Mouse (Mus musculus) embryonic facial prominence, embryonic 10.5 days (tissue): ENCODE measurements around the gene Islr. TPM values are rescaled to one million over a fixed set of nuclear protein-coding genes. Genes with fewer than 3 reads are reported as not detected.

ENCODE experiments used
- DNase-seq: peaks from one replicate; pipeline ENCODE4 v3.0.0-alpha.2; 2017; ENCODE audit warnings: low spot score
- H3K27ac ChIP-seq: fragments of 300-500 bp; sonication (generic); replicated peaks from 2 replicates; pipeline ENCODE4 v1.5.1; 2016; ENCODE audit warnings: mild to moderate bottlenecking
- H3K27me3 ChIP-seq: fragments of 300-500 bp; sonication (generic); replicated peaks from 2 replicates; pipeline ENCODE4 v1.6.1; 2016; ENCODE audit warnings: low read depth, mild to moderate bottlenecking; ENCODE audit not compliant: poor library complexity, severe bottlenecking
- H3K36me3 ChIP-seq: fragments of 300-500 bp; sonication (generic); replicated peaks from 2 replicates; pipeline ENCODE4 v1.6.1; 2016; ENCODE audit warnings: mild to moderate bottlenecking, moderate library complexity
- H3K4me1 ChIP-seq: fragments of 300-500 bp; sonication (generic); 2 replicates; pipeline ENCODE4 v1.6.1; 2016
- H3K4me3 ChIP-seq: fragments of 300-500 bp; sonication (generic); 2 replicates; pipeline ENCODE4 v1.5.1; 2016; ENCODE audit warnings: mild to moderate bottlenecking, moderate library complexity
- H3K9me3 ChIP-seq: fragments of 300-500 bp; sonication (generic); 2 replicates; pipeline ENCODE4 v1.6.1; 2016; ENCODE audit warnings: mild to moderate bottlenecking
- WGBS: fragments of 180-500 bp; shearing (Covaris S2); methylation state at CpG from one replicate; pipeline ENCODE4 v1.1.7; 2016; 5-methylcytosine and 5-hydroxymethylcytosine counted together
- polyA plus RNA-seq: library from polyadenylated mRNA; unstranded; fragments of >200 nt; fragmentation: Nextera tagmentation; extraction: Ambion mirVana; gene quantifications from 2 replicates; pipeline ENCODE4 v1.2.1, GENCODE M21; 2016

Gene Islr
- polyA plus RNA-seq, 1 experiment from 2014 or later: 18.2 TPM

- peak overlapping the region; percentile 93 for H3K27ac ChIP-seq
- H3K36me3 ChIP-seq: no peaks in the 10 kb centered on the region
- peaks cover 98% of the 10 kb centered on the region for H3K4me1 ChIP-seq
- H3K27me3 ChIP-seq: peaks cover 48% of the 10 kb centered on the region
- H3K9me3 ChIP-seq: no peaks in the 10 kb centered on the region
- peak overlapping the region; percentile 53; the same call in 1 of the 2 replicates for H3K4me3 ChIP-seq
- WGBS: 45% methylated on average over 3 of the region's 3 CpGs
- DNase-seq: no peak
Observed at GRCm38 (mm10) chr9:58130909-58131308, 73.2 kb downstream of the Islr start.

DNA sequence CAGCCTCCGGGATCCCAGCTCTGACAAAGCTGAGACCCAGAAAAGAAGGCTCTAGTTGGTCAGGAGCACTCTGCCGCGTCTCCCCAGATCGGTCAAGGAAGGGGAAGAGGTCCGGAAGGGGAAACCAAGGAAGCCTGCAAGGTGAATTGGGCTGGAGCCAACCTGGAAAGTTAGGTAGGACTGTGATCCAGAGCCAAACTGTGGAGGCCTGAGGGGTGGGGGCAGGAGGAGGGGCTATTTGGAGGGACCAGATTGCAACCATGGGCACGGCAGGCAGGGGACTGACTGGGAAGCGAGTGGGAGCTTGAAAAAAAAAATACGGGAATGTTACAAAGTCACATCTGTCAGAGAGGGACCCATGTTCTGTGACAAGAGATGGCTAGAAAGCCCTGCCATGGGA is 74.6 kb downstream of the Islr start:
- peak overlapping the region; percentile 93 for H3K27ac ChIP-seq
- H3K9me3 ChIP-seq: no peaks in the 10 kb centered on the region
- WGBS: 13% methylated on average over 8 of the region's 8 CpGs
- peaks cover 98% of the 10 kb centered on the region for H3K4me1 ChIP-seq
- no peak for DNase-seq
- peaks cover 48% of the 10 kb centered on the region for H3K27me3 ChIP-seq
- peak overlapping the region; percentile 53 for H3K4me3 ChIP-seq
- H3K36me3 ChIP-seq: no peaks in the 10 kb centered on the region

DNA sequence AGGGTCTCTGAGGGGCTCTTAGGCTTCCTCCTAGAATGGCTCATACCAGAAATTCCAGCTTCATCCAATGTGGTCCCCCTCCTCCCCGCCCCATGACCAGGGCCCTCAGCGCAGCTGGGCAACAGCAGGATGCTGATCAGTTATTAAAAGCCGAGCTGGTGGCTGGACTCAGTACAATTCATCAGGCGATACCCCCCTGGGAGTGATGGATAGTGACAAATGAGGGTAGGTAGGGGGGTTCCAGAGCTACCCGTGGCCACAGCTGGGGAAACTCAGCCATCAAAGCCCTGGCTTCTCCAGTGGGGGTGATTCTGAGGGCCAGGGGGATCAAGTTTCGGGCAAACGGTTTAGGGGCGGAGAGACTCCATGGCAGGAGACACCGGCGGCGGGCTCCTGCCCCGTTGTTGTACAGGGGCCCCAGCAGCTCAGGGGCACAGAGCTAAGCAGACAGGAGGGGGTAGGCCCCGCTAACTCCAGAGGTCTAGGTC is 75.1 kb downstream of the Islr start:
- DNase-seq: peak; percentile 84
- H3K9me3 ChIP-seq: no peaks in the 10 kb centered on the region
- H3K36me3 ChIP-seq: no peaks in the 10 kb centered on the region
- peaks cover 50% of the 10 kb centered on the region for H3K27me3 ChIP-seq
- peaks cover 98% of the 10 kb centered on the region for H3K4me1 ChIP-seq
- WGBS: 2% methylated on average over 13 of the region's 13 CpGs
- peak overlapping the region; percentile 93 for H3K27ac ChIP-seq
- H3K4me3 ChIP-seq: peak overlapping the region; percentile 53

DNA sequence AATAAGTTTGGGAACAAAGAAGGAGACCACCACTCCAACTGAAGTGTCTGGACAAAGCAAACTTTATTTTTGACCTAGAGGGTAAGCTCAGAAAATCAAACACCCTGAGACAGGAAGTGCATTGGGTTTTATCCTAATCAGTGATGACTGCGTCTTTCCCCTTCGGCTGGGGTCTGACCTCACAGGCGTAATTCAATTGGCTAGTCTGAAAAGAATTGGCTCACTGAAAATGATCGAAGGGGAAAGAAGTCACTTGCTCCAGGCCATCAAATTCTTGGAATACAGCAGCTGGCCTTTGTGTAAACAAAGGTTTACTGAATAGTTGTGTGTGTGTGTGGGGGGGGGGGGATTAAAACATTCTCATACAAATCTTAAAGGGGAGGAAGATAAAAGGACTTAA is 78.3 kb downstream of the Islr start:
- H3K27me3 ChIP-seq: peaks cover 32% of the 10 kb centered on the region
- peaks cover 80% of the 10 kb centered on the region for H3K4me1 ChIP-seq
- 20% methylated on average over 4 of the region's 4 CpGs for WGBS

DNA sequence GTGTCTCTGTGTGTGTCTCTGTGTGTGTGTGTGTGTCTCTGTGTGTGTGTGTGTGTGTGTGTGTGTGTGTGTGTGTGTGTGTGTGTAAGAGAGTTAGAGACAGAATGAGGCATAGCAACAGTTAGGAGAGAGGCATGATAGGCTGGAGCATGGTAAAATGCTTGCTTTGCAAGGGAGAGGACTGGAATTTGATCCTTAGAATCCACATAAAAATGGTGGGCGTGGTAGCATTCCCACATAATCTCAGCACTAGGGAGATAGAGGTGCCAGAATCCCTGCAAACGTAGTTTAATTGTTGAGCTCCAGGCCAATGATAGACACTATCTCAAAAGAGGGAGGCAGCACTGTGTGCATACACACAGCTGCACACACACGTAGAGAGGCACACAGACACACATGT is 79.0 kb downstream of the Islr start:
- DNase-seq: no peak
- Histone ChIP-seq H3K4me3 (no peak overlapping the region), H3K27me3 (peaks cover 25% of the 10 kb centered on the region), H3K27ac (peak overlapping the region; percentile 81), H3K4me1 (peaks cover 73% of the 10 kb centered on the region), H3K36me3 (no peaks in the 10 kb centered on the region), H3K9me3 (no peaks in the 10 kb centered on the region)
- 46% methylated on average over 3 of the region's 3 CpGs for WGBS

More for the DNA sequence above, 78.3 kb downstream of the Islr start:
- Histone ChIP-seq H3K36me3 (no peaks in the 10 kb centered on the region), H3K27ac (peak overlapping the region; percentile 81), H3K4me3 (no peak overlapping the region), H3K9me3 (no peaks in the 10 kb centered on the region)
- peak; percentile 44 for DNase-seq

DNA sequence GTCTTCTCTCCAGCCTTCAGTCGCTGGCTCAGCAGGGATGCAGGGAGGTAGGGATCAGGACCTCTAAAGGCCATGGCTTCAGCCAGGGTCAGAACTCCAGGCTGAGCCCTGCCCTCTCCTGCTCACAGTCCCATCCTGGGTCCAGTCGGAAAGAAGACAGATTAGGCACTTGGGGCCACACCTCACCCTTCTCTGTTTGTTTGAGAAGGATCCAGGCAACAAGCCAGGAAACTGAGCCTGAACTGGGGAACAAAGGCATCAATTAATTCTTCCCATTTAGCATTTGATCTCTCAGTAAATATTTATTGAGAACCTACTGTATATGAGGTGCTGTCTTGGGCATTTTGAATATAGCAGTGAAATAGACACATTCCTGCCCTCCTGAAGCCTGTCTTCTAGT is 85.4 kb downstream of the Islr start, which contains the start of gene Ccdc33:
Ccdc33 (minus strand) TSS at position 153 of the 400 bp plus-strand sequence.
- Histone ChIP-seq H3K27me3 (peaks cover 32% of the 10 kb centered on the region), H3K4me3 (no peak within 1 kb of the TSS), H3K27ac (peak within 1 kb of the TSS; percentile 36; the same call in 1 of the 2 replicates), H3K4me1 (peaks cover 60% of the 10 kb centered on the region), H3K36me3 (no peaks in the 10 kb centered on the region), H3K9me3 (no peaks in the 10 kb centered on the region)
- 27% methylated on average over 2 of the region's 2 CpGs for WGBS
- no peak for DNase-seq

DNA sequence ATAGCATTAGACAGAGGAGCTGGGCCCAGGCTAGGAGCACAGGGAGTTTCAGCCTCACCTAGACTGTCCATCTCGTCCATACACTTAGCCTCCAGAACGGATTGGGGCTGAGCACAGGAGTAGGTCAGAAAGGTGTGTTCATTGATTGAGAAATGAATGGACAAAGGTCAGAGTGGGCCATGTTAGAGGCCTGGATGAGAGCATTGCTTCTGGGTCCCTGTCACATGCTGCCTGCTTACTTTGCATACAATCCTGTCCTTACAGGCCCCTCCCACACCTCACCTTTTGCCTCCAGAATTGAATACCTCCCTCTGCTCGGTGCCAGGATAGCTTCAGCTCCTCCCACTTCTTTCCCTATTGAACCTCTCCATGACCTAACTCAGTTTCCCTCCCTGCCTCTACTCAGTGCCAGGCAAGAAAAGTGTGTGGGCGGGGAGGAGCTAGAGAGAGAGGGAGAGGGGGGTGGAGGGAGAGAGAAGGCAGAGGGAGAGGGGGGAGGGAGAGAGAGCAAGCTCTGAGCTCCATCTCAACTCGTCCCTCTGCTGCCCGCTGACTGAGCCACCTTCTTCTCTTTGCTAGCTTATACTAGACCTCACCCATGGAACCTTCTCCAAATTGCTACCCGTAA is 88.0 kb downstream of the Islr start:
- no peak for DNase-seq
- WGBS: 26% methylated on average over 7 of the region's 7 CpGs
- Histone ChIP-seq H3K27me3 (peaks cover 43% of the 10 kb centered on the region), H3K9me3 (no peaks in the 10 kb centered on the region), H3K4me3 (no peak overlapping the region), H3K27ac (peak overlapping the region; percentile 91), H3K36me3 (no peaks in the 10 kb centered on the region), H3K4me1 (peaks cover 74% of the 10 kb centered on the region)

- H3K4me3 ChIP-seq: no peak overlapping the region
- WGBS: 18% methylated on average over 7 of the region's 7 CpGs
- H3K27ac ChIP-seq: peak overlapping the region; percentile 91
- peaks cover 50% of the 10 kb centered on the region for H3K27me3 ChIP-seq
- DNase-seq: peak; percentile 46
- H3K9me3 ChIP-seq: no peaks in the 10 kb centered on the region
- H3K36me3 ChIP-seq: no peaks in the 10 kb centered on the region
- peaks cover 82% of the 10 kb centered on the region for H3K4me1 ChIP-seq
Observed at GRCm38 (mm10) chr9:58115297-58115925, 88.7 kb downstream of the Islr start.

GRCm38 (mm10) chr9:58114019-58114418 is 90.1 kb downstream of the Islr start:
- Histone ChIP-seq H3K27me3 (peaks cover 59% of the 10 kb centered on the region), H3K4me3 (peak overlapping the region; percentile 44), H3K4me1 (peaks cover 87% of the 10 kb centered on the region)

DNA sequence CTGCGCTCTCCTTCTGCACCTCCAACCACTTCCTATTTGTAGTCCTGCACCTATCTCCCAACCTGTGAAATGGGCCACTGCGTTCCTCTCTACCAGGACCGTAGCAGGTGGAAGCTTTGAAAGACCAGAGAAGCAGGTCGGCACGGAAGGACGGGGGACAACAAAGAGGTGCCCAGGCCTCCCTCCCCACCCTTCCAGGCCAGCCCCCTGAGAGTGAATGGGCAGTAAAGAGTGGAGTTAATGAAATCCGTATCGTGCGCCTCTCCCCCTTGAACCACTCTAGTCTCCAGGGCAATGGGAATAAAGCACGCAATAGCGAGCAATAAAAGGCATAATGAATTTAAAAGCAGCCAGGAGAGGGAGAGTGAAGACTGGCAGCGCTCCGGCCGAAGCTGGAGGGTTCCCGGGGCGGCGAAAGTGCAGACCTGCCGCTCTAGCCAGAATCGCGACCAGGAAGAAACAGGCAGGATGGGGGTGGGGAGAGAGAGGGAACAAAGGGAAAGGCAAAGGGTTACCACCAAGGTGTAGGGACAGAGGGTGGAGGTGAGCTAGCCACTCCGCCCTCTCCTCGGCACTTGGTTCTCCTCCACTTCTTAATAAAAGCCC is 90.7 kb downstream of the Islr start:
- Histone ChIP-seq H3K9me3 (no peaks in the 10 kb centered on the region), H3K27ac (peak overlapping the region; percentile 91), H3K4me3 (peak overlapping the region; percentile 44), H3K4me1 (peaks cover 83% of the 10 kb centered on the region), H3K27me3 (peaks cover 59% of the 10 kb centered on the region), H3K36me3 (no peaks in the 10 kb centered on the region)
- DNase-seq: peak; percentile 75
- under 1% methylated on average over 22 of the region's 22 CpGs for WGBS

More at GRCm38 (mm10) chr9:58114019-58114418, 90.1 kb downstream of the Islr start:
- 2% methylated on average over 9 of the region's 9 CpGs for whole genome bisulfite sequencing
- peak overlapping the region; percentile 91 for H3K27ac ChIP-seq
- no peak for DNase-seq
- no peaks in the 10 kb centered on the region for H3K36me3 ChIP-seq
- H3K9me3 ChIP-seq: no peaks in the 10 kb centered on the region

DNA sequence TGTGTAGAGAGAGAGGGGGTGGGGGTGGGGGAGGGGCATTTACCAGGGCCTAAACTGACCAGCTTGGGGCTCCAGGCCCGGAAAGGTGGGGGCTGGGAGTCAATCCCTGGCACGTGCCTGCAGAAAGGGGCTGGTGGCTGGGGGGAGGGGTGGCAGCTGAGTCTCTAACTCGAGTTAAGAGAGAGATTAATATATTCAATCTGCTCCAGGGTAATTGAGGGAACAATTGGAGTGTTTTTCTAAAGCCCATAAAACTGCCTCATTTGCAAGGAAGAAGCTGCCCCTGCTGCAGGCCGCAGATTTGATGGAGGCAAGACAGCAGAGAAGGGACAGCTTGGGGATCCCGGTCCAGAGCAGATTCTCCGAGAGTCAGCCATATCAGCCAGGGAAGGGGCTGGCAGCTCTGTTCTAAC is 91.2 kb downstream of the Islr start:
- peak; percentile 89 for DNase-seq
- WGBS: 1% methylated on average over 6 of the region's 6 CpGs
- peak overlapping the region; percentile 91 for H3K27ac ChIP-seq
- no peaks in the 10 kb centered on the region for H3K36me3 ChIP-seq
- peaks cover 59% of the 10 kb centered on the region for H3K27me3 ChIP-seq
- H3K9me3 ChIP-seq: no peaks in the 10 kb centered on the region
- H3K4me1 ChIP-seq: peaks cover 81% of the 10 kb centered on the region
- peak overlapping the region; percentile 44 for H3K4me3 ChIP-seq

- peak; percentile 73 for DNase-seq
- H3K4me3 ChIP-seq: peak overlapping the region; percentile 44
- H3K27ac ChIP-seq: peak overlapping the region; percentile 91
- peaks cover 56% of the 10 kb centered on the region for H3K27me3 ChIP-seq
- H3K36me3 ChIP-seq: no peaks in the 10 kb centered on the region
- 4% methylated on average over 6 of the region's 6 CpGs for WGBS
- no peaks in the 10 kb centered on the region for H3K9me3 ChIP-seq
- peaks cover 82% of the 10 kb centered on the region for H3K4me1 ChIP-seq
Observed at GRCm38 (mm10) chr9:58112321-58112751, 91.8 kb downstream of the Islr start.
